Mouse (Mus musculus) lung, adult 10 weeks (tissue): Measurements from ENCODE around the gene Hs3st3a1. TPM values are rescaled to one million over a fixed set of nuclear protein-coding genes. Genes with fewer than 3 reads are reported as not detected.

Experiments
- polyA plus RNA-seq: library from polyadenylated mRNA; stranded (reverse); fragments of 350-450 nt; fragmentation: Illumina TruSeq; extraction: RNeasy Lipid Tissue Mini Kit (QIAGEN cat#74804); gene quantifications from one replicate; pipeline ENCODE4 v1.2.3, GENCODE M21; 2014; ENCODE audit warnings: low read depth, low replicate concordance; ENCODE audit not compliant: insufficient read depth

Hs3st3a1 gene
- 0.94 TPM for polyA plus RNA-seq

GRCm38 (mm10) chr11:64434611-64435545 lies at the start of gene Hs3st3a1:
Gene Hs3st3a1 (plus strand): TSS chr11:64435332.

GRCm38 (mm10) chr11:64436412-64436727 lies 1.2 kb downstream of the Hs3st3a1 start, which contains the start of gene F930015N05Rik:
Gene F930015N05Rik (minus strand): TSS chr11:64436653.

Other genes starting within 250 kb of the Hs3st3a1 start
- not detected for gene F930015N05Rik, start 1.3 kb downstream of the Hs3st3a1 start, polyA plus RNA-seq